Mouse (Mus musculus): ENCODE results near the gene Tcl1b3.

Tcl1b3 gene

DNA sequence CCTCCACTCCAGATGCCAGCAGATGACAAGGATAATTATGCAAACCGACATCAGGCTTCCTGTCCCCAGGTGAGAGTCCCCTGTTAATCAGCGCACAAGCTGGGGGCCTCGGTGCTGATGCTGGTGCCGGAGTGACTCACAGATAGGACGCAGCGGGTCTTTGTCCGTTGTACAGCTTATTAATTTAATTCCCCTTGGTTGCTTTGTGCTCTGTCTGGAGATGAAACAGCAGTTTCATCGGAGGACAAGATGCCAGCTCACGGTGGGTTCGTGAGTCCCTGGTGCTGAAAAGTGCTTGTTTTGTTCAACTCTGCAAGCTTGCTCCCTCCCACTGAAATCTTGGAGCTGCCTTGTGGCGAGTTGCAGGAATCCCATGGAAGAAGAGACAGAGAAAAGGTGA lies 43.5 kb downstream of the Tcl1b3 start:
- no peak for DNase-seq (ENCODE audit: low spot score in 2 of 2)

DNA sequence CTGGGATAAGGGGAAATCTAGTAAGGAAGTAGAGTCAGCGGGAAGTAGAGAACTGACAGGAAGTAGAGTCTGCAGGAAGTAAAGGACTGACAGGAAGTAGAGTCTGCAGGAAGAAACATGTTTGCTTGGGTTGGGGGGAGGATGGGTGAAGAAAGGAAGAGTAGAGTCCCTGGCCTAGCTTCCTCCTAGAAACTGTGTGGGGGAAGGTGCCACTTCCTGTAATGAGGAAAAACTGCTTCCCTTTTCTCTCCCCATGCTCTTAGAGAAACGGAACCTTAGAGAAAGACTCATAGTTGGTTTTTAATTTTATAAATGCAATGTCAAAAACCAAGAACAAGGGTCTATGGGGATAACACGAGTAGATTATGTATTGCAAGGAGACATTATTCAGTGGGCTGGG lies 44.2 kb downstream of the Tcl1b3 start:
- no peak for DNase-seq (ENCODE audit: low spot score in 2 of 2)

GRCm38 (mm10) chr12:105239060-105239459 lies 48.2 kb downstream of the Tcl1b3 start:
- no peak for DNase-seq (ENCODE audit: low spot score in 2 of 2)

Measured in frontal cortex, postnatal 10 days (tissue).